Mouse (Mus musculus) neural tube, embryonic 11.5 days (tissue): ENCODE data around the gene Tsen54. TPM values are rescaled to one million over a fixed set of nuclear protein-coding genes. Genes with fewer than 3 reads are reported as not detected.

ENCODE experiments used
- ATAC-seq: fragments of 200-750 bp; cut with Nextera tagmentation; 2 replicates; pipeline ENCODE4 v1.8.0; 2017; ENCODE audit warnings: moderate number of reproducible peaks, mild to moderate bottlenecking, moderate TSS enrichment, moderate library complexity; ENCODE audit not compliant: insufficient read depth, low FRiP score, low TSS enrichment
- DNase-seq: peaks from one replicate; pipeline ENCODE4 v3.0.0-alpha.2; 2015; ENCODE audit warnings: low spot score
- H3K27ac ChIP-seq: fragments of 300-500 bp; sonication (generic); 2 replicates; pipeline ENCODE4 v1.5.1; 2014; ENCODE audit warnings: low read depth, mild to moderate bottlenecking, low read length
- H3K27me3 ChIP-seq: fragments of 300-500 bp; sonication (generic); 2 replicates; pipeline ENCODE4 v1.6.1; 2014; ENCODE audit warnings: mild to moderate bottlenecking, low read length, mixed read lengths; ENCODE audit not compliant: control insufficient read depth, insufficient read depth
- H3K36me3 ChIP-seq: fragments of 300-500 bp; sonication (generic); 2 replicates; pipeline ENCODE4 v1.6.1; 2014; ENCODE audit warnings: mild to moderate bottlenecking, low read length, moderate library complexity, mixed read lengths; ENCODE audit not compliant: control insufficient read depth, insufficient read depth
- H3K4me1 ChIP-seq: fragments of 300-500 bp; sonication (generic); 2 replicates; pipeline ENCODE4 v1.6.1; 2014; ENCODE audit warnings: low read length, mixed read lengths; ENCODE audit not compliant: control insufficient read depth, insufficient read depth
- H3K4me2 ChIP-seq: fragments of 300-500 bp; sonication (generic); 2 replicates; pipeline ENCODE4 v1.6.1; 2014; ENCODE audit warnings: low read depth, mild to moderate bottlenecking, moderate library complexity
- H3K4me3 ChIP-seq: fragments of 300-500 bp; sonication (generic); 2 replicates; pipeline ENCODE4 v1.5.1; 2014; ENCODE audit warnings: low read depth, low read length
- H3K9ac ChIP-seq: fragments of 300-500 bp; sonication (generic); 2 replicates; pipeline ENCODE4 v1.6.1; 2014; ENCODE audit warnings: mild to moderate bottlenecking, low read length
- H3K9me3 ChIP-seq: fragments of 300-500 bp; sonication (generic); 2 replicates; pipeline ENCODE4 v1.6.1; 2016; ENCODE audit warnings: low read length; ENCODE audit not compliant: control insufficient read depth
- WGBS: fragments of 180-500 bp; shearing (Covaris S2); extraction: QIAGEN DNeasy Blood & Tissue Kit; methylation state at CpG from one replicate; pipeline ENCODE4 v1.1.7; 2014; 5-methylcytosine and 5-hydroxymethylcytosine counted together
- polyA plus RNA-seq: library from polyadenylated mRNA; unstranded; fragments of >200 nt; fragmentation: Nextera tagmentation; extraction: Ambion mirVana; gene quantifications from 2 replicates; pipeline ENCODE4 v1.2.1, GENCODE M21; 2014

Tsen54 gene
- polyA plus RNA-seq, 1 experiment from 2014 or later: 29.8 TPM

DNA sequence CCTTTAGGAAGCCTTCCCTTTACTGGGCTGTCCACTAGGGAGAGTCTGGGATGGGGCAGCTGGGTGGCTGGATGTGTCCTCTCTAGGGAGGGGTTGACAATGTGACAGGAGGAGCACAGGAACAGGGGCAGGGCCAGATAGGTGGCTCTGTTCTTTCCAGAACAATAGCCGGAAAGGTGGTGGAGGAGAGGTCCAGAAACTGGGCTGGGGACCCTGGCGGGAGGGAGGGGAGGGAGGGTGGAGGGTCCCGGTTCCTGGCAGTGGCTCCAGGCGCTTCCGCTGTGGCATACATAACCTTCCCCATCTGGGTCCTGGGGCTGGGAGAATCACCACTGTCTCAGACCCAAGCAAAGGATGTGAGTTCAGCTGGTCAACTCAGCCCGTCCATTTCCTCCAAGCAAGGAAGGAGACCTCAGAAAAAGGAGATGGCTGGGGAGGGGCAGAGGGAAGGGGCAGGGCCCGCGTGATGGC lies 5.2 kb upstream of the Tsen54 start:
- Histone ChIP-seq H3K4me3 (no peak overlapping the region), H3K27ac (no peak overlapping the region), H3K9ac (no peak overlapping the region; the same call in 1 of the 2 replicates), H3K36me3 (peaks cover 15% of the 10 kb centered on the region), H3K4me1 (peaks cover 32% of the 10 kb centered on the region), H3K9me3 (no peaks in the 10 kb centered on the region), H3K27me3 (no peaks in the 10 kb centered on the region), H3K4me2 (no peak overlapping the region)
- WGBS: 78% methylated on average over 8 of the region's 8 CpGs
- ATAC-seq: no peak
- no peak for DNase-seq

DNA sequence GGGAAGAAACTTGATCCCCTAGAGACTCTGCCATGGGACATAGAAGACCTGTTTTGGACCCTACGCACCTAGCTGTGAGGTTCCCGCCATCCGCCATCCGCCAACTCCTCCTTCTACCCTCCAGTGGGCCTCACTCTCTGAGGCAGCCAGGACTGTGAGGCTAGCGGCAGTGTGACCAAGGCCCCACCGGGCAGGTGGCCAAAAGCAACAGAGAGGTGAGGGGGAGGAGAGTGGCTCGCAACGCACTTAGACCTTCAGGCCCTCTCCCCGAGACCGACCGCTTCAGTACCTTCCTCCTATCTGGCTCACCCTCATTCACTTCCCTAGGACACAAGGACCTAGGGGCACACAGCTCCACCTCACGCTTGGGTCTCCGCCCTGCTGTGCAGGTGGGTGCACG lies 4.1 kb upstream of the Tsen54 start:
- H3K36me3 ChIP-seq: peaks cover 12% of the 10 kb centered on the region
- H3K4me3 ChIP-seq: no peak overlapping the region; the same call in 1 of the 2 replicates
- no peaks in the 10 kb centered on the region for H3K27me3 ChIP-seq
- H3K9ac ChIP-seq: no peak overlapping the region
- H3K4me1 ChIP-seq: peaks cover 35% of the 10 kb centered on the region
- WGBS: 83% methylated on average over 14 of the region's 14 CpGs
- DNase-seq (no peak), ATAC-seq (no peak)
- no peaks in the 10 kb centered on the region for H3K9me3 ChIP-seq
- H3K4me2 ChIP-seq: no peak overlapping the region
- H3K27ac ChIP-seq: no peak overlapping the region

DNA sequence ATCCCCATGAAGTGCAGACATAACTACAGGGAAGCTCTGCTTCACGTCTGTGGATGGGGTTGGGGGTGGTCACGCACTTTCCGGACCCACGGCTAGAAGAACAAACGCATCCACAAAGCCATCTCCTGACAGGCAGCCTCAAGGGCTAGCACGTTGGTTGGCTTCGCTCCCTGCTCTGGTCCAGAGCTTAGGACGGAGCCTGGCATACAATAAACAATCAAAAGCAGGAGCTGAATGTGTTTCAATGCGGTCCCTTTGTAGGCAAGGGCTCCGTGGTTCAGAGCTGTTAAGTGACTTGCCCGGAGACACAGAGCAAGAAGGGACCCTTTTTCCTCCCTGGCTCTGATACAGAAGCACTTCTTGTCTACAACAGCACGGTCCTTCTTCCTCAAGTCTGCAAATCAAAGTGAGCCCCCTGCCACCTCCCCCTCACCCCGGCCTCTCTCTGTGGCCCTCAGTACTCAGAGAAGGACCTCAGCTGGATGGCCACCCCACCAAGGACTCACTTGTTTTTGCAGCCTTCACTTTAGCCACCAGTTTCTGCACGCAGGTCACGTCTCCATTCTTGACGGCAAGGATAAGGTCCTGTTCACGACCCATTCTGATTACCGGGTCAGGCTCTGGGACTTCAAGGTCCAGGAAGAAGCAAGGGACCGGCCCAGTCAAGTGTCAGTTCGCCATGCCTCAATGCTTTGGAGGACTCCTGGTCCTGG lies 3.0 kb upstream of the Tsen54 start:
- Histone ChIP-seq H3K9ac (peak overlapping the region; percentile 85; the same call in 1 of the 2 replicates), H3K4me3 (0 out of 2 replicates have a peak overlapping the region, but pooled peaks have one; percentile 91), H3K36me3 (peaks cover 9% of the 10 kb centered on the region), H3K9me3 (no peaks in the 10 kb centered on the region), H3K4me2 (peak overlapping the region; percentile 95), H3K27ac (no peak overlapping the region), H3K4me1 (peaks cover 39% of the 10 kb centered on the region), H3K27me3 (no peaks in the 10 kb centered on the region)
- no peak for DNase-seq
- no peak for ATAC-seq
- 84% methylated on average over 20 of the region's 20 CpGs for WGBS

DNA sequence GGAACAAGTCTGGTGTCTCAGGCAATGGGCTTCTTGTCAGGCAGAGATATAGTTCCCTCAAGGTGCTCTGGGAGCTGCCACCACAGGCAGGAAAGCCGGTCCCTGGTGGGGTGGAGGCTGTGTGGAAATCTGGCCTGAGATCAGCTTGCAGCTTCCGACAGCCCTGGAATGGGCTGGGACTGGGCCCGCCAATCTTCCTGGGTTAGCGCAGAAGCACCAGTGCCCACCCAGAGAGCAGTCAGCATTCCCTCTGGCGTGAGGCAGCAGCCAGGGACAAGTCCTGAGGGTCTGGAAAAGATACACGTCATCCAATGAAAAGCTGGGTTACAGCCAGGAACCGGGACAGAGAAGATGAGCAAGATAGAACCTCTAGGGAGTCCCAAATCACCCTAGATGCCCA lies 2.4 kb upstream of the Tsen54 start:
- no peak for ATAC-seq
- whole genome bisulfite sequencing: 63% methylated on average over 7 of the region's 7 CpGs
- H3K4me1 ChIP-seq: peaks cover 39% of the 10 kb centered on the region

DNA sequence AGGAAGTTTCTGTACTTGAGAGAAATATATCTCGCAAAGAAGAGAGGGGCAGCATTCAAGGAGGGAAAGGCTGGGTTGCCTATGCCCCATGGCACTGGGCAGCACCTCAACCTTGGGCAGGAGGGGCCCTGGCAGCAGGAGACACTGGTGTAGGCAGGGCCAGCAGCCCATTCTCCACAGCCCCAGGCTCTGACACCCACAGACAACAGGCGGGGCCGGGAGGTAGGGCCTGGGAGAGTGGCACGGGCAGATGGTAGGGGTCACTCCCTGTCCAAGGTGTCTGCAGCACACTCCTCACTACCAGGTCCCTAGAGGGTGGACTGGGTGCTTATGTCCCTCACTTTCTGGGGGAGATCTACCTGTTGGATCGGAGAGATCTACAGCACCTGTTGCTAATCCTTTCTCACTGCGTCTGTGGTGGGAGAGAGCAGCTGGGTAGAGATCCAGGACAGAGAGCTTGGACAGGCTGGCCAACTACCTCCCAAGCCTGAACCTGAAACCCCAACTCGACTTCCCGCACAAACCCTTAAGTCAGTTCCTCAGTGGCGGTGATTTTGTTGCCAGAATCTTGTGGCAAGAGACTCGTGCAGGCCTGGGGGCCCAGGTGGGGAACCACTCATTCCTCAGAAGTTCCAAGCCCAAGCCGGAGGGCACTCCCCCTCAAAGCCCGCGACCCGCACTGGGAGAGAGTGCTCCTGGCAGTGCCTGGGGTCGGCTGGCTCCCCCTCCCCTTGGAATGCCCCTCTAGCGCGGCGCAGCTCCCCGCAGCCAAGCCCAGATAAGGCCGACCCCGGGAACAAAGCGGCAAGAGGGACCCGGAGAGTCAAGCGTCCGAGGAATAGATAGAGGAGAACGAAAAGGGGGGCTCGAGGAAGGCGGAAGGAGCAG lies 1.7 kb upstream of the Tsen54 start:
- H3K9me3 ChIP-seq: no peaks in the 10 kb centered on the region
- H3K4me2 ChIP-seq: peak overlapping the region; percentile 95
- H3K9ac ChIP-seq: peak overlapping the region; percentile 85
- peak overlapping the region; percentile 91 for H3K4me3 ChIP-seq
- ATAC-seq (peak; percentile 22), DNase-seq (no peak)
- H3K36me3 ChIP-seq: peaks cover 7% of the 10 kb centered on the region
- peaks cover 39% of the 10 kb centered on the region for H3K4me1 ChIP-seq
- WGBS: 5% methylated on average over 28 of the region's 28 CpGs
- H3K27ac ChIP-seq: 0 out of 2 replicates have a peak overlapping the region, but pooled peaks have one; percentile 27
- no peaks in the 10 kb centered on the region for H3K27me3 ChIP-seq

More for the DNA sequence above, 2.4 kb upstream of the Tsen54 start:
- Histone ChIP-seq H3K9me3 (no peaks in the 10 kb centered on the region), H3K27me3 (no peaks in the 10 kb centered on the region), H3K4me2 (peak overlapping the region; percentile 95), H3K4me3 (peak overlapping the region; percentile 91), H3K27ac (no peak overlapping the region), H3K36me3 (peaks cover 5% of the 10 kb centered on the region), H3K9ac (peak overlapping the region; percentile 85)
- no peak for DNase-seq

DNA sequence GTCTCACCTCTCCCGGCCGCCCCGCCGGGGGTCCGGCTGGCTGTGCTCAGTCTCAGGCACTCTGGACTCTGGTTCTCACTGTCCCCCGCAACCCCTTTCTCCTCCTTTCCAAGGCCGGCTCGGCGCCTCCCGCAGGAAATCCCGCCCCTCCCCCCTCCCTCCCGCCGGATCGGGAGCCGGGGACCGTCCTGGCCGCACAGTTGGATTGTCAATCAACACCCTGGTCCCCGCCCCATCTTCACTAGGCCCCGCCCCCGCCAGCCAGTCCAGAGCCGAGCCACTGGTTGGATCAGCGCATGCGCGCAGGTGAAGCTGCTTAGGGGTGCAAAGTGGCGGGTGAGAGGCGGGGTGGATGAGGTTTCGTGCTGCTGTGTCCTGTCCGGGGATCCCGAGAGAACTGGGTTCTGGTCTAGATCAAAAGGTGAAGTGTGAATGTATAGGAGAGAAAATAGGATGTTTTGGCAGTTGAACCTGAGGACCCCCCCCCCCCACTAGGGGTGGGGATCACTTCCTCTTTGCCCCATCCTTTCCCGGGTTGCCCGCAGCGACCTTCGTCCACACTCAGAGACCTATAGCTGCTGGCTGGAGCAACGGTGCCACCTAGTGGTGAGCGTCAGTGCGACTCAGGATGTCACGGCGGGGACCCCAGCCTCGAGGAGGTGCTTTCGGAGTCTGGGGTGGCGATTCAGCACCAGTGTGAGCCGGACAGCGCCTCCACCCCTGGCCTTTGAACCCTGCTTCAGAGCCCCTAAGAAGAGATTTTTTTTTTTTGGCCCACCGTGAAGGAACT lies 822 bp upstream of the Tsen54 start, which contains the start of gene Caskin2:
Gene Caskin2, minus strand, starts transcription at position 133 of the 790 bp plus-strand sequence.
- H3K27ac ChIP-seq: 0 out of 2 replicates have a peak within 1 kb of the TSS, but pooled peaks have one; percentile 27
- H3K27me3 ChIP-seq: no peaks in the 10 kb centered on the region
- peak within 1 kb of the TSS; percentile 95 for H3K4me2 ChIP-seq
- peaks cover 7% of the 10 kb centered on the region for H3K36me3 ChIP-seq
- WGBS: under 1% methylated on average over 39 of the region's 44 CpGs
- H3K4me3 ChIP-seq: peak within 1 kb of the TSS; percentile 91
- DNase-seq (peak; percentile 98), ATAC-seq (peak; percentile 89)
- peak within 1 kb of the TSS; percentile 85 for H3K9ac ChIP-seq
- H3K9me3 ChIP-seq: no peaks in the 10 kb centered on the region
- H3K4me1 ChIP-seq: peaks cover 33% of the 10 kb centered on the region

DNA sequence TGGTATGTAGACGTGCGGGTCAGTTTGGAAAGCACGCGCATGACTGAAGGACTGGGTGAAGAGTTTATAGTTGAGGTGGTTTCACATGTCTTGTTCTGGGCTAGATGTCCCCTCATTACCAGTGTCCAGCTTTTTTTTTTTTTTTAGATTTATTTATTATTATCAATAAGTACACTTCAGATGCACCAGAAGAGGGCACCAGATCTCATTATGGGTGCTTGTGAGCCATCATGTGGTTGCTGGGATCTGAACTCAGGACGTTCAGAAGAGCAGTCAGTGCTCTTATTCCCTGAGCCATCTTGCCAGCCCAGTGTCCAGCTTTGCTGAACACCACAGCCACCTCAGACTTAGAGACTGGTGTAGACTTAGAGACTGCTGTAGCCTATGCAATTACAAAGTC lies 2.8 kb downstream of the Tsen54 start:
- H3K9ac ChIP-seq: no peak overlapping the region
- no peaks in the 10 kb centered on the region; the same call in 1 of the 2 replicates for H3K27me3 ChIP-seq
- peaks cover 4% of the 10 kb centered on the region for H3K36me3 ChIP-seq
- DNase-seq (no peak), ATAC-seq (no peak)
- H3K4me1 ChIP-seq: peaks cover 15% of the 10 kb centered on the region
- no peak overlapping the region for H3K4me2 ChIP-seq
- H3K9me3 ChIP-seq: no peaks in the 10 kb centered on the region
- 89% methylated on average over 5 of the region's 5 CpGs for WGBS
- H3K4me3 ChIP-seq: no peak overlapping the region
- H3K27ac ChIP-seq: no peak overlapping the region
